Mouse (Mus musculus): ENCODE data around the gene Mup3.

- no peak for TF ChIP-seq TAL1 (IDR thresholded peaks at IDR 0.05; ENCODE audit: low read length)
- TF ChIP-seq GATA1 (IDR thresholded peaks at IDR 0.05; ENCODE audit: low read length), result no peak
Measured at GRCm38 (mm10) chr4:62082755-62083154, 4.4 kb downstream of the Mup3 start.
